Mouse (Mus musculus): ENCODE results near the gene Dusp6. TPM values are rescaled to one million over a fixed set of nuclear protein-coding genes. Genes with fewer than 3 reads are reported as not detected.

Gene Dusp6
- polyA plus RNA-seq, 1 experiment, result 23.2 TPM

DNA sequence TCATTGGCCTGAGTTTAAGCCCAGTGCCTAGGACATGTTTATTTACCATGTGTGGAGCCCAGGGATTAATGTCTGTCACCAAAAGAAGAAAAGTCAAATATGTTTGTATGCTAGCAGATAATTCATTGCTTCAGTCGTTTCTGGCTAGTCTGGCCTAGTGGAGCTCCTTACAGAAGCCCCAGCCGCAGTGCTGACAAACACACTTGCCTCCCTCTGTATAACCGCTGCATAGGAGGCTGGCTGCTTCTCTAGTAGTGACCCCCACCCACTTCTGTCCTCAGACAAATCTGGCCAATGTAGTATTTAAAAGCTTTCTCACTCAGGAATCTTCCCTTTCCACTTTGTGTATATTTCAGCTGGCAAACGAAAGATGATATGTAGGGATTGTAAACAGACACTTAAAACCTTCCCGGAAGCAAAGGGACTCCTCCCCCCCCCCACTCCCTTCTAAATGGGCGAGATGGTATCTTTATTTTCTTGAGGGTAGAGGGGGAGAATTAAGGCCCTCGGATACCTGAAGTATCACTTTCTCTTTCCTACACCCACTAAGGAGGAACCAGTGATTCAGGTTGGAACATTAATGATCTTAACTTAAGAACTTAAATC lies 18.3 kb upstream of the Dusp6 start:
- no peak for TF ChIP-seq CTCF (IDR thresholded peaks at IDR 0.05; ENCODE audit: borderline replicate concordance, insufficient read depth, low read length)
- TF ChIP-seq POLR2A (IDR thresholded peaks at IDR 0.05; ENCODE audit: low read depth, low read length), result no peak
- peaks cover 18% of the 10 kb centered on the region for H3K4me1 ChIP-seq (ENCODE audit: control insufficient read depth, insufficient read depth, low read length)
- H3K4me3 ChIP-seq (ENCODE audit: insufficient read depth, low read length), result no peak overlapping the region
- H3K27ac ChIP-seq (ENCODE audit: insufficient read depth, low read length), result peak overlapping the region; percentile 92; the same call in 1 of the 2 replicates

DNA sequence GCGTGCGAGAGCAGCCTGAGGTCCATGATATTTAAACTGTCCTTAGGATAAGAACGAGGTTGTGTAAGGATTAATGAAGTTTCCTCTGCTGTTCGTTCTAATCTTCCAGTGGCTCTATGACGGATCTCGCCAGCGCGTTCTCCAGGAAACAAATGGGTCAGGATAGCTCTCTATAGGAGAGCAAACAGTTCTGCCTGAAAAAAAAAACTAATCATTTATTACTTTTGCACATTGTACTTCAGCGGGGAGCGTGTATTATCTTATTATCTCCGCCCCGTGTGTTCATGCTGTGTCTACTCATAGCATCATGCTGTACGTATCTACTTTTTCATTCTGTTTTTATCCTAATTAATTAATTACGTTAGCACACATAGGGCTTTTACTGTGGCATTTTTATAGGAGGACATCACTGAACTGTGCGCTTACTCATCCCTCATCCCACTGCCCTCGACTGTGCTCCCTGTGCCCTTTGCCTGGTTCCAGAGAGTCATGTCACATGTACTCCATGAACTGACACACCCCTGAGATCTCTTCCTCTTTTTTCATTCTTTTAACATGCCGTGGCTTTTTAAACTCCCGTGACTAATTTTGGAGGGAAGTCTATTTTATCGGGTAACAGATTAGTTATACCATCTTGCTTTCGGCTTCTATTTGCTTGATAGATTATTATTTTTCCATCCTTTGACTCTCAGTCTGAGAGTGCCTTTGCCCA lies 16.1 kb upstream of the Dusp6 start:
- Histone ChIP-seq H3K4me1 (ENCODE audit: control insufficient read depth, insufficient read depth, low read length) (peaks cover 16% of the 10 kb centered on the region), H3K4me3 (ENCODE audit: insufficient read depth, low read length) (no peak overlapping the region), H3K27ac (ENCODE audit: insufficient read depth, low read length) (peak overlapping the region; percentile 64; the same call in 1 of the 2 replicates)
- no peak for TF ChIP-seq CTCF (IDR thresholded peaks at IDR 0.05; ENCODE audit: borderline replicate concordance, insufficient read depth, low read length)
- TF ChIP-seq POLR2A (IDR thresholded peaks at IDR 0.05; ENCODE audit: low read depth, low read length), result no peak

DNA sequence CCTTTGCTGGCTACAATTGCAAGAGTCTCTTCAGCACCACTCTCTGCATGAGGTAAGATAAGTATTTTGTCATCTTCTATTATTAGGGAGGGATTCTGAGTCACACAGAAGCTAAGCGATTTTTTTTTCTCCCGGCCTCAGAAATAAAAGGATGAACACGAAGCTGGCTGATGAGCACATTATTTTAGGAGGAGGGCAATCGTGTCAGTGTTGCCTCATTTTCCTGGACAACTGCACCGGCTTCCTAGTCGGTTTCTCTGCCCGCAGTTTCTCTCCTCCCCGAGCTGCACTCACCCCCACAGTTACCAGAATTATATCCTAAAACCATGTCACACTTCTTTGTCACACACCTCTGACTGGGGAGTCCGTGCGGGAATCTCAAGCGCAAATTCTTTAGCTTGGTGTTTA lies 12.2 kb upstream of the Dusp6 start:
- peaks cover 6% of the 10 kb centered on the region for H3K4me1 ChIP-seq (ENCODE audit: control insufficient read depth, insufficient read depth, low read length)
- TF ChIP-seq POLR2A (IDR thresholded peaks at IDR 0.05; ENCODE audit: low read depth, low read length), result no peak
- TF ChIP-seq CTCF (IDR thresholded peaks at IDR 0.05; ENCODE audit: borderline replicate concordance, insufficient read depth, low read length), result no peak

DNA sequence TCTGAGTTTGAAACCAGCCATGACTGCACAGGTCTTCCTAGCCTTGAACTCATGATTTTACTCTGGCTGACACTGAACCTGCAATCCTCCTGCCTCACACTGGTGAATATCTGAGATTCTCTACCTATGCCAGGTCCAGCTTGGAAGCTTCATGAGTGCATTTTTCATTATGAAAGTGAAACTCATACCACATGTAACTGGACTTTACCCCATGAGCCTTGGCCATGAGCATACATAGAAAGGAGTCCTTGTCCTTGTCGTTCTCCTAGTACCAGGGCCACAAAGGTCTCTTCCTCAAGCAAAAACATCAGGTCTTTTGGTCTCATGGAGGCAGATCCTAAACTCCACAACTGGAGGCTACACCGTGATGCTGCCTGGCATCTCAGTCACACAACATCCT lies 9.6 kb upstream of the Dusp6 start:
- H3K4me1 ChIP-seq (ENCODE audit: control insufficient read depth, insufficient read depth, low read length), result peaks cover 6% of the 10 kb centered on the region
- TF ChIP-seq CTCF (IDR thresholded peaks at IDR 0.05; ENCODE audit: borderline replicate concordance, insufficient read depth, low read length) (no peak), POLR2A (IDR thresholded peaks at IDR 0.05; ENCODE audit: low read depth, low read length) (no peak)
- no peak overlapping the region for H3K4me3 ChIP-seq (ENCODE audit: insufficient read depth, low read length)
- no peak overlapping the region for H3K27ac ChIP-seq (ENCODE audit: insufficient read depth, low read length)

More for the DNA sequence above, 12.2 kb upstream of the Dusp6 start:
- H3K27ac ChIP-seq (ENCODE audit: insufficient read depth, low read length), result peak overlapping the region; percentile 63
- no peak overlapping the region for H3K4me3 ChIP-seq (ENCODE audit: insufficient read depth, low read length)

DNA sequence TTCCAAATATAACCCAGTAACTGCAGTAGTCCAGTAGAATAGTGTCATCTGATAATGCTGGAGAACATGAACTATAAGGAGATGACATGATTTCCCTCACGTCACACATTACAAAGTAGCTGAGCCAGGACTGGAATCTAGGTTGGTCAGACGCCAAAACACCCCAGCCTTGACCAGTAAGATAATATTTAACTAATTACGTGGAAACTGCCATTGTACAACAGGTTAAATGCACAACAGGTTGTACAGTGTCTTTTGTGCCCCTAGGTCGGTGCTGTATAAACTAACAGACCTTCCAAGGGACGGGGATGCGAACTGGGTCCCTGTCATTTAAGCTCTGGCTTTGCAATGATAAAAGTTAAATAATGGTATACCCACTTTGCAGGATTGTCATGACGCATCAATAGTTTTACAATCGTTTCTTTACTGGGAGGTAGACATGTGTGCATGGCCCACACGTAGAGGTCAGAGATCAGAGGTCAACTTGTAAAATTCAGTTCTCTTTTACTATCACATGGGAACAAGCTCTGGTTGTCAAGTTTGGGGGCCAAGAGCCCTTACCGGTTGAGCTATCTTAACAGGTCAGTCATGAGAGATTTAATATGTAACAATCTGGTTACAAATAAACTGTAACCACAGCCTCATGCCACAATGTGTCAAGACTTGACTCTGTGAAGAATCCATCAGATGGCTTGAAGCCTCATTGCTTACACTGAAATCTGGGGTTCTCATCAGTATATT lies 7.0 kb upstream of the Dusp6 start:
- Histone ChIP-seq H3K4me3 (ENCODE audit: insufficient read depth, low read length) (no peak overlapping the region), H3K27ac (ENCODE audit: insufficient read depth, low read length) (no peak overlapping the region), H3K4me1 (ENCODE audit: control insufficient read depth, insufficient read depth, low read length) (peaks cover 3% of the 10 kb centered on the region)
- TF ChIP-seq CTCF (IDR thresholded peaks at IDR 0.05; ENCODE audit: borderline replicate concordance, insufficient read depth, low read length) (no peak), POLR2A (IDR thresholded peaks at IDR 0.05; ENCODE audit: low read depth, low read length) (no peak)

DNA sequence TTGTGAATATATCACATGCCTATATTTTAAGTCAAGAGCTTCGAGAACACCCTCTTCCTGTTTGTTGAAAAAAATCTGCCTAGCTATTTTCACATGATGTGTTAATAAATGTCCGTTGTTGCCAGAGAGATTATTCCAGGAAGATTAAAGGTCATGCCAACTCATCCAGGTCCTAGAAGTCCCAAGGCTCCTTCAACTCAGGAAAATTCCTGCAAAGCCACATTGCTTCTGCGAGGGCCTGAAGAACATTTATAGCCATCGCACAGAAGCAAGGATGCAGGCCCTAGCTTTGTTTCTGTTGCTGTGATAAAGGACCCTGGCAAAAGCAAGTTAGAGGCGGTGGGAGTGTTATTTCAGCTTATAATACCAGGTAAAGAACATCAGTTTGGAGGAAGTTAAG lies 5.5 kb upstream of the Dusp6 start:
- H3K27ac ChIP-seq (ENCODE audit: insufficient read depth, low read length), result no peak overlapping the region
- H3K4me3 ChIP-seq (ENCODE audit: insufficient read depth, low read length), result no peak overlapping the region
- H3K4me1 ChIP-seq (ENCODE audit: control insufficient read depth, insufficient read depth, low read length), result no peaks in the 10 kb centered on the region
- TF ChIP-seq POLR2A (IDR thresholded peaks at IDR 0.05; ENCODE audit: low read depth, low read length) (no peak), CTCF (IDR thresholded peaks at IDR 0.05; ENCODE audit: borderline replicate concordance, insufficient read depth, low read length) (no peak)

DNA sequence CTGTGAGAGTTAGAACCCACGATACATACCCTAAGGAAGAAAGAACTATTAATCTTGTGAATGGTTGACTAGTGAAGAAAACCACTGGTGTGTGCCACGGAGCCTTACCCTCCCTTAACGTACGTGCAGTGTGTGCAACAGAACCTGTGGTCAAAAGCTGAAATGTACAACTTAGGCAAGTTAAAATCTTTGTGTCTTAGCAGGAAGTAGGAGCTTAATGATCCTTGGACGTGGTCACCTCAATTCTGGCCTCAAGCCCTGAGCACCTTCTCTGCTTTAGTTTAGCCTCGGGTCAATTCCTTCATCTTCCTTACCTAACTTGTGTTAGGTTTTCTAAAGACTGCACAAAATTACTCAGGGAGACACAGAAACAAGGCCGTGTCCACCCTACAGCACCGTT lies 3.2 kb upstream of the Dusp6 start:
- Histone ChIP-seq H3K4me3 (ENCODE audit: insufficient read depth, low read length) (no peak overlapping the region), H3K4me1 (ENCODE audit: control insufficient read depth, insufficient read depth, low read length) (no peaks in the 10 kb centered on the region), H3K27ac (ENCODE audit: insufficient read depth, low read length) (no peak overlapping the region)
- no peak for TF ChIP-seq CTCF (IDR thresholded peaks at IDR 0.05; ENCODE audit: borderline replicate concordance, insufficient read depth, low read length)
- TF ChIP-seq POLR2A (IDR thresholded peaks at IDR 0.05; ENCODE audit: low read depth, low read length), result no peak

DNA sequence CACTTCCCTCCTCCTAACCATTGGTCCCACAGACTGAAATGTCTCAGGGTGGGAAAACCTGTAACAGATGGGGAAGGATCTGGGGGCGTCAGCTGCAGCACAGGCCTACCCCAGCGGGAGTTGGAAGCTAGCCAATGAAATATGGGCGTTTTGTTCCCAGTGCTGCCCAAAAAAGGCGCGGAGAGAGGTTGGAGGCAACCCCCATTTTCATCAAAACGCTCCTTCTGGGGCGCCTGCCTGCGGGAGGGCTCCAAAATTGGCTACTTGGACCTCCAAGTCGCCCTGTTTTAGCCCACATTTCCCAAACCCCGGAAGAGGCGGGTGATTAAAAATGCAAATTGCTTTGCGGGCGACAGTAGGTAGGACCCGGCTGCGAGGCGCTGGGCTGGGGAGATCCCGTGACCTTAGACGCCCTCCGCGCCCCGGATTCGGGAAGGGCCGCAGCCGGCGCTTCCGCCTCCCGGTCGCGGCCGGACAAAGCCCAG lies 1.8 kb upstream of the Dusp6 start:
- peak overlapping the region; percentile 93 for H3K27ac ChIP-seq (ENCODE audit: insufficient read depth, low read length)
- peak overlapping the region; percentile 54 for H3K4me3 ChIP-seq (ENCODE audit: insufficient read depth, low read length)
- H3K4me1 ChIP-seq (ENCODE audit: control insufficient read depth, insufficient read depth, low read length), result no peaks in the 10 kb centered on the region
- no peak for TF ChIP-seq CTCF (IDR thresholded peaks at IDR 0.05; ENCODE audit: borderline replicate concordance, insufficient read depth, low read length)
- TF ChIP-seq POLR2A (IDR thresholded peaks at IDR 0.05; ENCODE audit: low read depth, low read length), result 0 out of 2 replicates have a peak, but pooled peaks have one; percentile 31

DNA sequence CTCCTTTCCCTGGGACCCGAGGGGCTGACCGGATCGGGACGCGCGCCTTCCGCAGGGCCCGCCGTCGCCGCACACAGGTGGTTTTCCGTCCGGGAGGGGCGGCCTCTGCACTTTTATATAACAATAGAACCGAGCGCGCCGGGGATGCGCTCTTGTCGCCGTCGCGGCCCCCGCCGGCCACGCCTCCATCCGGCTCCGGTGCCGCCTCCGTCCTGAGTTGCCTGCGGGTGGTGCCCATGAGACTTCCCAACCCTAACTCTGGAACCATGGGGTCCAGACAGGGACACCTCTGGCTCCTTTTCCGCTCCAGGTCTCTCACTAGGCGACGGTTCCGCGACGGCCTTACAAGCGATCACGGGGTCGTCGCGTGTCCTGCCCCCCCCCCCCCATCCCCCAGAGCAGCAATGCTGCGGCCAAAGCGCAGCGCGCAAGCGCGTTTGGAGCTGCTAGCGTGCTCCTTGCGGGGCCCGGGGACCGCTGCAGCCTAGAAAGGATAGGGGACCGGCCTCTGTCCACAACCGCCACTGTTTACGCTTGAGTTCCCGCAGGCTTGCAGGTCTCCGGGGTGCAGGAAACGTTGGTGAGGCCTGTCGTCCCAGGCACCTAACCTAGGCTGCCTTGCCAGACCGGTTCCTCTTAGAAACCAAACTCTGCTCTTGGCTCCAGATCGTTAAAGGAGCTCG lies 1.3 kb upstream of the Dusp6 start:
- TF ChIP-seq CTCF (IDR thresholded peaks at IDR 0.05; ENCODE audit: borderline replicate concordance, insufficient read depth, low read length), result no peak
- TF ChIP-seq POLR2A (IDR thresholded peaks at IDR 0.05; ENCODE audit: low read depth, low read length), result peak; percentile 75
- H3K4me3 ChIP-seq (ENCODE audit: insufficient read depth, low read length), result peak overlapping the region; percentile 54

More for the DNA sequence above, 1.3 kb upstream of the Dusp6 start:
- peak overlapping the region; percentile 93 for H3K27ac ChIP-seq (ENCODE audit: insufficient read depth, low read length)
- H3K4me1 ChIP-seq (ENCODE audit: control insufficient read depth, insufficient read depth, low read length), result no peaks in the 10 kb centered on the region

Data from embryonic fibroblast, embryonic 13.5 days (primary cell).